Mouse (Mus musculus): ENCODE measurements around the gene Cyp2d22. TPM values are rescaled to one million over a fixed set of nuclear protein-coding genes. Genes with fewer than 3 reads are reported as not detected.
"Not testable (repeated sequence)": the region's sequence is repeated elsewhere in the genome, so short reads cannot be mapped to it uniquely, and the experiment has no call there.

Cyp2d22 gene
- total RNA-seq, 2 experiments from 2014 or later = 25.6 to 25.8 TPM

DNA sequence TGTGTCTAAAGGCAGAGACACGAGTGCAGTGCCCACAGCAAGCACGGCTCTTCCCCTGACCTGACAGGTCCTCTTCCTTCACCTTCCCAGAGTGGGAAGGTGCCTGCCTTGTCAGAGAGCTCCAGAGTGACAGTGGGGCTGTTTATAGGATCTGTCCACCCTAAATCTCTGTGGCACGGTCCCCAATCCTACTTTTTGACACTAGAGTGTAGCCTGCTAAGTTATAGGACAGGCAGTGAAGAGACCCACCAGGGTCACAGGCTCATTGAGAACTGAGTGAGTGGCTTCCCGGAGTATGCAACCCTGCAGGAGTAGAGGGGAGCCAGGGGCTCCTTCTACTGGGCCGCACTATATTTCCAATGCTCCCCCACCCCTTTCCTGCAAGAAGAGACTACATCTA is 2.4 kb downstream of the Cyp2d22 start:
- intact Hi-C loops (cut with DNase I) = loop anchor here (2.0 kb wide), 1 partner anchor 23 kb away; the partner anchor contains the start of gene Ndufa6
- DNase-seq = no peak

DNA sequence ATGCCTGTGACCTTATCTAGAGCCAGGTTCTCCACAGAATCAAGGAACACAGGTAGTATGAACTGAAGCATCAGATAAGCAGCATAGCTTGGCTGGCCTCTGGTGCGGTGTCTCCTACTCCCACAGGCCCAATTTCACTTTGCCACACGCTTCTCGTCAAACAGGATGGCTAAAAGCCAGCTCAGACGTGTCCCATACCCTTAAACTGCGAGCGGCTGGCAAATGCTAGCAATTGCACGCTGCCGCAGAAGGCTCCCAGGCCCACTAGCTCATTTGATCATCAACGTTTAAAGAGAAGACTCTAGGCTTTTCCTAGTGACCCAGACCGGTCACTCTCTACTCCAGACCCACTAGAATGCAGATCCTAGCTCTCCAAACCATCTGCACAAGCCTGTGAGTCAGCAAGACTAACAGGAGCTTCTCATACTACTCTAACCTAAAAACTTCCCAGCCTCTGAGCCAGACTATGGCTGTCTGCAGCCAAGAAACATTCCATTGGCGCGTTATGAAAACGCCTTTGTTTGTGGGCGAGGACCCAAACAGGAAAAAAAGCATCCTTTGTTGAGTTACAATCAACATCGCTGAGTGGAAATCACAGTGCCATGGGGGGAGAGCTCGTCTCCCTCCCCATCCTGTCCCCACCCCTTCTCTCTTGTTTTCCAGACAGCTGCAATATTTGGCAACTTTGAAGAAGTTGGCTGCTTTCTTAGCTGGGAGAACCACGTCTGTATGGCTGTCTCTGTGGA is 3.5 kb downstream of the Cyp2d22 start:
- DNase-seq = peak; percentile 69 to 76
- intact Hi-C loops (cut with DNase I) = loop anchor here (2.0 kb wide), 1 partner anchor 22 kb away; the partner anchor contains the start of gene Ndufa6

GRCm38 (mm10) chr15:82375855-82376254 is 4.2 kb downstream of the Cyp2d22 start:
- DNase-seq = no peak
- intact Hi-C loops (cut with DNase I) = loop anchor here (2.0 kb wide), 1 partner anchor 21 kb away; the partner anchor contains the start of gene Ndufa6

DNA sequence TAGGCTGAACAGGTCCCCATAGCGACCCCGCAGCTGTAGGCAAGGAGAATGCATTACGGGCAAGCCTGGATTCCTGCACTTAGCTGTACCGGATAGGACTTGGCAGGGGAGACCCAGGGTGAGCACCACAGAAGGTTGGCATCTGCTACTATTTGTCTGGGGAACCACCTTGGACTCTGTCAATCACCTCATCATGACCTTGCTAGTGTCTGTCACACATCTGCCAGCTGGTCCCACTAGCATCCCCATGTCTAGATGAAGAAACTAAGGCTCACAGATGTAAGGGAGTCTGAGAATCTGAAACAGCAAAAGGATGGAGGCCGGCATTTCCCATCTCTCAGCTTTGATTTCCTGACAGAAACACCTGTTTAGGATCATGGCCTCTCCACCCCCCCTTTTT is 5.6 kb downstream of the Cyp2d22 start:
- intact Hi-C loops (cut with DNase I) = no loop called here
- no peak for DNase-seq

GRCm38 (mm10) chr15:82372991-82373390 is 7.1 kb downstream of the Cyp2d22 start:
- intact Hi-C loops (cut with DNase I) = no loop called here
- no peak for DNase-seq

DNA sequence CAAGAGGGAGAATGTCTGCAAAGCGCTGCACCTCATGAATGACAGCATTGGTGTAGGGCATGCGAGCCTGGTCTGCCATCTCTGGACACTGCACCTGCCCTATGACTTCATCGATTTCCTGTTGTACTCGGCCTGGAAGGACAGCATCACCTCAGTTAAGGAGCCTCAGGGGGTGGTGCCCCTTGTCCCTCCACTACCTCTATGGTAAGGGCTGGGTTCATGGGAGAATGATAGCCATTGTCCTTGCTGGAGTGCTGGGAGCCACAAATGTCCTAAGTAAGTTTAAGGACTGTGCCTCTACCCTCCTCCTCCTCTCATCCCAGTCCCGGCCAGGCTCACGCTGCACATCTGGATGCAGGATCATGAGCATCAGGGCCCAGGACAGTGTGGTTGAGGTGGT is 7.6 kb downstream of the Cyp2d22 start:
- intact Hi-C loops (cut with DNase I) = no loop called here
- DNase-seq = no peak

GRCm38 (mm10) chr15:82368851-82369250 is 11.2 kb downstream of the Cyp2d22 start:
- intact Hi-C loops (cut with DNase I) = no loop called here
- no peak for DNase-seq

GRCm38 (mm10) chr15:82368146-82368545 is 11.9 kb downstream of the Cyp2d22 start:
- intact Hi-C loops (cut with DNase I) = no loop called here
- DNase-seq = no peak

DNA sequence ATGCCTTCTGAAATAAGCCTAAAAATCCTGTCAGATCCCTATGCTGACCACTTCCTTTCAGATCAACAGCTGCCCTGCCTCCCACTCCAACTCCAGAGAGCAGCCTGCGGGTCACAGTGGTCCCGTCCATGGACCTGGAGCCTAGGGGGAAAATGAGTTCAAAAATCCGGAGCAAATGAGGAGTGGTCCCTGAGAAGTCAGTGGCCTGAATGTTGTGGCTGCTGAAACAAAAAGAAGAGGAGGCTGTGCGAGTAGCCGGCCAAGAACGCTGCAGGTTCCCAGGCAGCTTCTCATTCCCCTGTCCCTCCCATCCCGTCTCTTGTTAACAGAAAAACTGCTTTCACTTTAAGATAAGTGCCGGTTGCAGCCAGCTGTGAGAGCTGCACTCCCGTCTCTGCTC is 15.5 kb downstream of the Cyp2d22 start:
- not testable (repeated sequence) for DNase-seq

GRCm38 (mm10) chr15:82363801-82364200 is 16.3 kb downstream of the Cyp2d22 start:
- DNase-seq; intact Hi-C loops (cut with DNase I): not testable (repeated sequence)

More for the DNA sequence above, 15.5 kb downstream of the Cyp2d22 start:
- intact Hi-C loops (cut with DNase I) = not testable (repeated sequence)

DNA sequence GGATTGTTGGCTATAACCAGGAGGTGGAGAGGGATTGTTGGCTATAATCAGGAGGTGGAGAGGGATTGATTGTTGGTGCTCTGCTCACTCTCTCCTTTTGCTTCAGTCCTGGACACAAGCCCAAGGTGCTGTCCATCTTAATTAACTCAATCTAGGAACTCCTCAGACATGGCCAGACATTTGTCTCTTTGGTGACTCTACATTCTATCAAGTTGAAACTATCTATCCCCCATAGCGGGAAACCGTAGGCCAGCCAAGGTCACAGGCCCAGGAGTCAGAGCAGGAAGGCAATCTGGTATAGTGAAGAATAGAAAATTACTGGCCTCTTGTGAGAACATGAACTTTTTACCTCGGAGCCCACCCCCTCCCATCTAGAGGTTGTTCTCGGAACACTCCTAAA is 17.8 kb downstream of the Cyp2d22 start:
- DNase-seq = no peak
- intact Hi-C loops (cut with DNase I) = no loop called here

- DNase-seq = no peak
- intact Hi-C loops (cut with DNase I) = no loop called here
Observed at GRCm38 (mm10) chr15:82361459-82362018, 18.5 kb downstream of the Cyp2d22 start.

DNA sequence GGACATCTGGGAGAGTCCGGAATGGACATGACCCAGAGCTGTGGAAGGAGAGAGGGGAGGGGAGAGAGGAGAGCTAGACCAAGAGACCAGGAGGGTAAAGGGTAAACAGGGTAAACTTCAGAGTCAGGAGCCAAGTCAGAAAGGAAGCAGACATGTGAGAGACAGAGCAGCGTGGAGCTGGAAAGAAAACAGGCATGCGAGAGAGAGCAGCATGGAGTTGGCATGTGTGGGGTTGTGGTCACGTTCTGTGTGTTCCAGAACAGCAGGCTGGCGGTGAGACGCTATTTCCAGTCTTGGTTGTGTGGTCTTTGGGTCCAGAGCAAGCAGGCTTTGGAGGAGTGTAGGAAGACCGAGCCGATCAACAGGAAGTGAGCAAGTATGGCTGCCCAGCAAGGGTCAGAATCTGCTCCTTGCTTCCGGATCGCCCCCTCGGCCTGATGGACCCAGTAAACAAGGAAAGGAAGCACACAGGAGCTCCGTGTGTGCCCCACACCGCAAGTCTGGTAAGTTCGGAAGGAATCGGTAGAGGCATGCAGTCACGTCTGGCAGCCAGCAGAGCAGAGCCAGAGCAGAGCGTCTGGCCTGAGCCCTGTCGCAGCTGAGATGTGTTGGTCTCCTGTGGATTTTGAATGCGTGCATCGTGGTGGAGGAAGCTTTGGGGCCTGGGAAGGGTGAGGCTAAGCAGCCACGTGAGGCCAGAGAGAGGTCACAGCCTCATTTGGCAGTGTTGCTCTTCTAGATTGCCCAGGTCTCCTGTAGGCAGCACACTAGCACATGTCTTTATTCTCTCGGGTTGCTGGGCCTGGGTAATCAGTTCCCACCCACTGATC is 21.4 kb downstream of the Cyp2d22 start:
- no peak for DNase-seq
- intact Hi-C loops (cut with DNase I) = no loop called here

DNA sequence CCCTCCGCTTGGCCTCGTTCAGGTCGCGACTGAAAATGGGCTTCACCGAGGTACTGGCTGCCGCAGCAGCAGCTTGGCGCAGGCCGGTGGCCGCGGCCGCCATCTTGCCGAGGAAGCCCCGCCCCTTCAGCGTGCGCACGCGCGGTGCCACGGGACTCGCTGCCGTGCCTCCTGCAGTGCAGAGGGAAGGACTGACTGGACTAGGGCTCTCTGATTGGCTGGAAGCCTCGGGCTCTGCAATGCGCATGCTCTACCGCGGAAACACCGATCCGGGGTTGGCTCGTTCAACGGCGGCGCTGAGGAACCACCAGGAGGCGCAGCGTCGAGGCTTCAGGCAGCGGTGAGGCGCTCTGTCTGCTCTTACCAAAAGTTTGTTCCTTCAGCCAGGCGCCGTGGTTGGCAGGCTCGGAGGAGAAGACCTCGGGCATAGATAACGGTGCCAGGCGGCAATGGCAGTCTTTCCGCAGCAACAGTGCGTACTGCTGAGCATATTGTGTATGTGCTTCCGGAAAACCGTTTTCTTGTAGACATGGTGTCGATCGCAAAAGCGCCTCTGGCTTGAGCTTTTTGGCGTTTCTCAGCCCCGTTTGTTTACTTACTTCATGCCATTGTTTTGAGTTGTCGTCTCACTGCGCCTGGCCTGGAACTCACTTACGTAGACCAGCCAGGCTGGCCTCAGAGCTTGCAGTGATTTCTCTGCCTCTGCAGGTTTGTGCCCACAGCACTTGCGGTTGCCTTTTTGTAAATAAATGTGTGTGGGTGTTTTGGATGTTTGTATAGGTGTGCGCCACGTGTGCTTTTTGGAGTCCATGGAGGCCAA is 25.7 kb downstream of the Cyp2d22 start, which contains the start of gene Ndufa6:
Gene Ndufa6, minus strand, starts transcription at position 197 of the 820 bp plus-strand sequence.
- intact Hi-C loops (cut with DNase I) = loop anchor here (1.0 to 2.0 kb wide), 2 partner anchors 22 to 63 kb away; no protein-coding TSS in a partner anchor
- DNase-seq = peak; percentile 95 to 97

- intact Hi-C loops (cut with DNase I) = loop anchor here (1.0 to 2.0 kb wide), 2 partner anchors 23 to 64 kb away; no protein-coding TSS in a partner anchor
- no peak for DNase-seq
Observed at GRCm38 (mm10) chr15:82353745-82354113, 26.3 kb downstream of the Cyp2d22 start.

GRCm38 (mm10) chr15:82353078-82353744 is 26.8 kb downstream of the Cyp2d22 start:
- no peak for DNase-seq
- intact Hi-C loops (cut with DNase I) = no loop called here

DNA sequence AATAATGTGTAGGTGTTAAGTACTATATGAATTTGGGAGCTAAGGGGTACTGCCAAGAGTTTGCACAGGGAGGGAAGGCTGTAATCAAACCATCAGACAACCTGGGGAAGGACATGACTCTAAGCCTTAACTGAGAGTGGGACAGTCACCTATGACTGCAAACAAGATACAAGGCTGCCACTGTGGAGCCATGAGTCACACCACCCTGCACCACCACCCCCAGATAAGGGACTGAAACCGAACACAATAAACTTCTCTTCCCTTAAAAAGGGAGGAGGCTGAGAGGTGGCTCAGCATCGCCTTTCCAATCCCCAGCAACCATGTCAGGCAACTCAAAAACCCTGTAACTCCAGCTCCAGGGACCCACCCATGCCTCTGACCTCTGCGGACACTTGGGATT is 28.6 kb downstream of the Cyp2d22 start:
- DNase-seq = no peak
- intact Hi-C loops (cut with DNase I) = no loop called here

DNA sequence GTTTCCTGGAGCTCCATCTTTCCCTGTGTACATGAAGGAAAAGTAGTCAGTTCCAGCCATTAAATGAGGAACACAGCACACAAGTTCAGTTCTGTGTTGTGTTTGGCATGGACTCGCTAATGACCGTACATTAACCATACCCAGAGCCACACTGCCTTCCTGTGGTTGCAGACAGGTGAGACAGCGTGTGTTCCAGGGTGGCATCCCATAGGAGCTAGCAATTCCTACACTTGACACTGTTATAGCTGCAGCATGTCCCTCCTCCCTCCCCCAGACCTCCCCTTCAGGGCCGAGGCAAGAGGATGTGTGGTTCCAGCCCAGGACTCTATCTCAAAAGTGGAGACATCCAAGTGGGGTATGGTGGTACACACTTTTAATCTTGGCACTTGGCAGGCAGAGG is 29.7 kb downstream of the Cyp2d22 start:
- intact Hi-C loops (cut with DNase I) = no loop called here
- no peak for DNase-seq

DNA sequence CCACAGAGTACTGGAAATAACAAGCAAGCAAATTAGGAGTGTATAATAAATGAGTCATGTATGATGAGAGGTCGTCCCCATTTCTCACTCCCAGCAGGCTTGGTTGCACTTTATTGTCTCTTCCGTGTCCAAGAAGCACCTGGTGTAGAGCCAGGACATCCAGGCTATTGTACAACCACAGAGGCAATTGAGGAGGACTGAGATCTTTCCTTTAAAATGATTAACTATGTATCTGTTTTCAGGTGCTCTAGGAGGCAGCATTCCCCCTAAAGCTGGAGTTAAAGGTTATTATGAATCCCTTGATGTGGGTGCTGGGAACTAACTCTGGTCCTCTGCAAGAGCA is 31.1 kb downstream of the Cyp2d22 start:
- no peak for DNase-seq
- intact Hi-C loops (cut with DNase I) = loop anchor here (5.0 kb wide), 2 partner anchors 202 to 222 kb away; partner anchors contain the start of genes Ccdc134 and Srebf2

Data from heart, postnatal 36 days (tissue).